Mouse (Mus musculus): Measurements from ENCODE around the gene Fam241a. TPM values are rescaled to one million over a fixed set of nuclear protein-coding genes. Genes with fewer than 3 reads are reported as not detected.

Fam241a gene
- polyA plus RNA-seq, 1 experiment from 2014 or later, result 8.7 TPM

- no peaks in the 10 kb centered on the region for H3K9me3 ChIP-seq
- 80% methylated on average over 11 of the region's 11 CpGs for WGBS
- H3K27ac ChIP-seq (replicated peaks), result no peak overlapping the region
- H3K36me3 ChIP-seq, result no peaks in the 10 kb centered on the region
- H3K4me2 ChIP-seq, result no peak overlapping the region
- ATAC-seq (ENCODE audit: low FRiP score, low read depth), result no peak
- no peak overlapping the region for H3K9ac ChIP-seq
- no peak overlapping the region for H3K4me3 ChIP-seq
- no peaks in the 10 kb centered on the region for H3K4me1 ChIP-seq (replicated peaks)
- H3K27me3 ChIP-seq, result no peaks in the 10 kb centered on the region
Observed at GRCm38 (mm10) chr3:127848088-127848808, 47.9 kb downstream of the Fam241a start.

DNA sequence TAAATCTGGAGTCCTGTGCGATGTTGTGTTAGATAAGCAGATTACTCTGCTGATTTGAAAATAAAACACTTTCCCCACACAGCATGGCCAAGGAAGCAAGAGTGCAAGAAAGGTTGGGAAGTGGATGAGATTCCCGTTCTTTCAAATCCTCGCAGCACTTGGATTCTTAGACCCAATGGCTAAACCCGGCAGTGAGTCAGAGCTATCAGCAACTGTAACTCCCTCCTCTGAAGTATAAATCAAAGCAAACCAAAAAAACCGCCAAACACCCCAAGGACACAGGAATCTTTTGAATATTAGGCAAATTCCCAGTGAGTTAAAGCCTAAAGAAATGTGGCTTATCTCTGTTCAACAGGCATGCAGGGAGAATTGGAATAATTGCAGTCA is 52.2 kb downstream of the Fam241a start:
- no peak overlapping the region for H3K4me2 ChIP-seq
- H3K27me3 ChIP-seq, result no peaks in the 10 kb centered on the region
- 84% methylated on average over 5 of the region's 5 CpGs for WGBS
- H3K9me3 ChIP-seq, result no peaks in the 10 kb centered on the region
- H3K4me1 ChIP-seq (replicated peaks), result no peaks in the 10 kb centered on the region
- no peak overlapping the region for H3K27ac ChIP-seq (replicated peaks)
- H3K36me3 ChIP-seq, result no peaks in the 10 kb centered on the region
- H3K4me3 ChIP-seq, result no peak overlapping the region
- no peak overlapping the region for H3K9ac ChIP-seq
- no peak for ATAC-seq (ENCODE audit: low FRiP score, low read depth)

DNA sequence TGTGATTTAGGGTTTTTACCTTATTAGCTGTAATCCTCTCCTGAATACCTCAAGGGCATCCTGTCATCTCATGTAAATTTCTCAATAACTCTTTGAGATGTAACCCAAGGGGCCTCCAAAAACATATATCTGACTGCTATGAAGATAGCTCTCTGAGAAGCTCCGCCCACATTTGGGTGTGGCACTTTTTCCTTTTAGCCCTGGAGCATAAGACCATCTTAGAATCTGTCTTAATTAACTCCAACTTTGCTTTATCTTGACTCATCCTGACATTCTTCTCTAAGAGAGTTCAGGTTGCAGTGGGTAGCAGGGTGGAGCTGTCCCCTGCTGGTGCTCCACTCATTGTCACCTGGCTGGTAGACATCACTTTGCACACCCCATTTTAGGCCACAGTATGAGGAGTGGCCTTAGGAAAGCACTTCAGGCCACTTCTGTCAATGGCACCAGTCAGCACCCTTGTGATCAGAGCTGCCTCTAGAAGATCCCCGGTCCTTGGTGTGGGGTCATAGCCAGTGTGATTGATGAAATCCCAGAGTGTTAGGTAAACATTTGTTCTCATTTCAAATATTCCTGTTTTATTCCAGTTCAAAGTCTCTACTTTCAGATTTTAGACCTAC is 52.7 kb downstream of the Fam241a start:
- 85% methylated on average over 2 of the region's 2 CpGs for WGBS
- Histone ChIP-seq H3K9ac (no peak overlapping the region), H3K27ac (replicated peaks) (no peak overlapping the region), H3K27me3 (no peaks in the 10 kb centered on the region), H3K36me3 (no peaks in the 10 kb centered on the region), H3K4me3 (no peak overlapping the region), H3K9me3 (no peaks in the 10 kb centered on the region), H3K4me1 (replicated peaks) (peaks cover 2% of the 10 kb centered on the region), H3K4me2 (no peak overlapping the region)
- no peak for ATAC-seq (ENCODE audit: low FRiP score, low read depth)

- 73% methylated on average over 8 of the region's 8 CpGs for WGBS
- Histone ChIP-seq H3K4me2 (no peak overlapping the region), H3K27ac (replicated peaks) (no peak overlapping the region), H3K9me3 (no peaks in the 10 kb centered on the region), H3K36me3 (no peaks in the 10 kb centered on the region), H3K4me1 (replicated peaks) (peaks cover 7% of the 10 kb centered on the region), H3K4me3 (no peak overlapping the region), H3K9ac (no peak overlapping the region), H3K27me3 (no peaks in the 10 kb centered on the region)
- ATAC-seq (ENCODE audit: low FRiP score, low read depth), result no peak
Observed at GRCm38 (mm10) chr3:127841926-127842325, 54.2 kb downstream of the Fam241a start.

DNA sequence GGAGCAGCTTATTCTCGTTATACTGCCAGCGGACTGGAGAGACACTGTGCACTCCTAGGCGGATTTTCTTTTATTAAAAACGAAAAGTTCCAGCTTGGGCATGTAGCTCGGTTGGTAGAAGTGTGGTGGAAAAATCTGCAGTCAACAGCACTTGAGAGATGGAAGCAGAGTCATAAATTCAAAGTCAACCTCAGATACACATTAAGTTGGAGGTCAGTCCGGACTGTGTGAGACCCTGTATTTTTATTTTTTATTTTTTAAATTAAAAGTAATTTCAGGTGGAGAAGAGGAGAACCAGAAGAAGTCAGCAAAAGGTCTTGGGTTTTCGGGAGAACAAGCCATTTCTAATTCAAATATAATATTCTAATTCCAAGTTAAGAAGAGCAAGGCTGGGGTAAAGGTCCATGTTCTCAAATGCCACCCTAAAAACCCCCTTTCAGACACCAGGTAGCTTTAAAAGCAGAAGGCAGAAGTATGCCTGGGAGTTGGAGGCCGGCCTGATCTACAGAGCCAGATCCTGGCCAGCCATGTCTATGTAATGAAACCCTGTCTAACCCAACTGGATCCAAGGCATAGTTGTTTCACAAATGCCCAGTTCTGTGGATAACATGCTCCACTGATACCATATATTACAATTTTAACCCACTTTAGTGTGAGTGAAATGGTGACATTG is 58.0 kb downstream of the Fam241a start:
- Histone ChIP-seq H3K36me3 (no peaks in the 10 kb centered on the region), H3K27ac (replicated peaks) (peak overlapping the region; percentile 93), H3K4me3 (peak overlapping the region; percentile 74), H3K27me3 (no peaks in the 10 kb centered on the region), H3K4me1 (replicated peaks) (peaks cover 25% of the 10 kb centered on the region), H3K9ac (peak overlapping the region; percentile 83), H3K9me3 (no peaks in the 10 kb centered on the region), H3K4me2 (peak overlapping the region; percentile 71)
- ATAC-seq (ENCODE audit: low FRiP score, low read depth), result no peak; the same call in 1 of the 2 replicates
- WGBS, result 35% methylated on average over 8 of the region's 8 CpGs

DNA sequence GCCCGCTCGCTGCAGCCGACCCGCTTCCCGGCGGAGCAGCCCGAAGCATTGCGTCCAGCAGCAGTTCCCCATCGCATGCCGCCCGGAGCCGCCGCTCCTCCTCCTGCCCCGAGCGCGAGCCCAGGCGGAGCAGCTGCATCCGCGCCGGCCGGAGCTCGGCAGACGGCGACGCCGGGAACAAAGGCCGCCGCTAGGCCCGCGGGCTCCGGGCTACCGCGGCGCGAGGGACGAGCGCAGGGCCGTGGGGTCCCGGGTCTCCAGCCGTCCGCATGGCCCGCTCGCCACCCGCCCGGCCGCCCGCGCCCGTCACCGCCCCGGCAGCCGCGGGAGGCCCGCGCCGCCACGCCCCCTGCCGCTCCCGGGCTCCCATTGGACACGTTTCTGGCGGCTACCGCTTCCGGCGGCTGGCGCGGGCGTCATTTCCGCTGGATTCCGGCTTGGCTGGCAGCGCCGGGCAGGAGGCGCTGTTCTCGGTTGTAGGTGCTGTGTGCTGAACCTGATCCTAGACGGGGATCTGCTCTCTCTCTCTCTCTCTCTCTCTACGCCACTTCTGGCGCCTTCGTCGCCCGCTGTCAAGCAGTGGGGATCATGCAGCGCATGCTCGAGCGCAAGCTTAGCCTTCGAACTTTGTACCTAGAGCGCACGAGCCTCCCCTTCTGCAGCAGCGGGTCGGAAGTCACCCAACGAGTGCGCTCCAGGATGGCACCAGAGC is 58.8 kb downstream of the Fam241a start, which contains the start of gene Ap1ar:
Ap1ar (minus strand) TSS at position 370 of the 712 bp plus-strand sequence.
- peak within 1 kb of the TSS; percentile 93 for H3K27ac ChIP-seq (replicated peaks)
- H3K9me3 ChIP-seq, result no peaks in the 10 kb centered on the region
- no peaks in the 10 kb centered on the region for H3K36me3 ChIP-seq
- H3K4me2 ChIP-seq, result peak within 1 kb of the TSS; percentile 71
- H3K4me1 ChIP-seq (replicated peaks), result peaks cover 25% of the 10 kb centered on the region
- peak; percentile 97 for ATAC-seq (ENCODE audit: low FRiP score, low read depth)
- WGBS, result under 1% methylated on average over 84 of the region's 89 CpGs
- H3K9ac ChIP-seq, result peak within 1 kb of the TSS; percentile 83
- H3K27me3 ChIP-seq, result no peaks in the 10 kb centered on the region
- H3K4me3 ChIP-seq, result peak within 1 kb of the TSS; percentile 74

GRCm38 (mm10) chr3:127836798-127837153 is 59.3 kb downstream of the Fam241a start:
- no peaks in the 10 kb centered on the region for H3K36me3 ChIP-seq
- no peaks in the 10 kb centered on the region for H3K9me3 ChIP-seq
- 0% methylated on average over 16 of the region's 17 CpGs for WGBS
- peak overlapping the region; percentile 67 for H3K4me2 ChIP-seq
- ATAC-seq (ENCODE audit: low FRiP score, low read depth), result no peak
- peaks cover 25% of the 10 kb centered on the region for H3K4me1 ChIP-seq (replicated peaks)
- peak overlapping the region; percentile 83 for H3K9ac ChIP-seq
- H3K27me3 ChIP-seq, result no peaks in the 10 kb centered on the region
- peak overlapping the region; percentile 93 for H3K27ac ChIP-seq (replicated peaks)
- peak overlapping the region; percentile 74 for H3K4me3 ChIP-seq

GRCm38 (mm10) chr3:127835594-127835993 is 60.5 kb downstream of the Fam241a start:
- WGBS, result 79% methylated on average over 6 of the region's 6 CpGs
- Histone ChIP-seq H3K9ac (no peak overlapping the region), H3K4me1 (replicated peaks) (peaks cover 25% of the 10 kb centered on the region), H3K27ac (replicated peaks) (no peak overlapping the region), H3K4me2 (peak overlapping the region; percentile 67), H3K9me3 (no peaks in the 10 kb centered on the region), H3K36me3 (no peaks in the 10 kb centered on the region), H3K4me3 (no peak overlapping the region), H3K27me3 (no peaks in the 10 kb centered on the region)
- ATAC-seq (ENCODE audit: low FRiP score, low read depth), result no peak

DNA sequence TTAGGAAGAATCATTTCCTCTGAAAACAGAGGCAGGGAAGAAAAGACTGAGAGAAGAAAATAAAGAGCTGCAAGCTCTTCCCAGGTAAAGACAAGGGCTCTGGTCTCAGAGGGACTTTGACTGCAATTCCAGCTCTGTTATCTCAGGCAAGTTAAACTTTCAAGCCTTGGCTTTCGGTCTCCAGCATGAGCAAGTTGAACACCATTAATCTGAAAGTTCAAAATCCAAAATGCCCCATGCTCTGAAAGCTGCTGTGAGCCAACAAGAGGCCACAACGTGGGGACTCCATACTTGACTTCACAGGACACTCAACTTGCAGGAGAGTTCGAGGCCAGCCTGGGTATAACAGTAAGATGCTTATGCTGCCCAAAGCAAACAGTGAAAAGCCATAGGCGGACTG is 62.1 kb downstream of the Fam241a start:
- no peaks in the 10 kb centered on the region for H3K36me3 ChIP-seq
- no peak overlapping the region for H3K4me2 ChIP-seq
- no peaks in the 10 kb centered on the region for H3K9me3 ChIP-seq
- 92% methylated on average over 4 of the region's 4 CpGs for WGBS
- no peak overlapping the region for H3K27ac ChIP-seq (replicated peaks)
- ATAC-seq (ENCODE audit: low FRiP score, low read depth), result no peak
- peaks cover 25% of the 10 kb centered on the region for H3K4me1 ChIP-seq (replicated peaks)
- H3K4me3 ChIP-seq, result no peak overlapping the region
- H3K9ac ChIP-seq, result no peak overlapping the region
- H3K27me3 ChIP-seq, result no peaks in the 10 kb centered on the region

DNA sequence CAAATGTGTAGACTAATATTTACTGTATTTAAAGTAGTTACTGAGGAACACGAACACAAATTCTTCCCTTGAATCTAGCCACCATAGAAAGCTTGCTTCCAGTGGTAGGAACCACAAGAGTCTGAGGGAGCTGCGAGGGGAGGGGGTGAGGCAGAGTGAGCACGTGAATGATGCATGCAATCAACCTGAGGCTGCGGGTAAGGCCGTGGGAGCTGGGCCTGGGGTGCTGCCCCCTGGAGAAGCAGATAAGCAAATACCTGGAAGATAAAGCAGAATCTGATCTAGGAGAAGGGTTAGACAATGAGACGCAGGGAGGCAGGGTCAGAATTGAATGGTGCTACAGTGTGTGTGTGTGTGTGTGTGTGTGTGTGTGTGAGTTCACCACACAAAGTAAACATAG is 65.0 kb downstream of the Fam241a start:
- Histone ChIP-seq H3K27ac (replicated peaks) (no peak overlapping the region), H3K9ac (no peak overlapping the region), H3K4me2 (no peak overlapping the region), H3K4me3 (no peak overlapping the region), H3K9me3 (no peaks in the 10 kb centered on the region), H3K36me3 (no peaks in the 10 kb centered on the region), H3K27me3 (no peaks in the 10 kb centered on the region), H3K4me1 (replicated peaks) (peaks cover 29% of the 10 kb centered on the region)
- no peak for ATAC-seq (ENCODE audit: low FRiP score, low read depth)
- 60% methylated on average over 6 of the region's 6 CpGs for WGBS

- Histone ChIP-seq H3K27me3 (no peaks in the 10 kb centered on the region), H3K9me3 (no peaks in the 10 kb centered on the region), H3K4me2 (no peak overlapping the region), H3K4me3 (no peak overlapping the region), H3K4me1 (replicated peaks) (peaks cover 20% of the 10 kb centered on the region), H3K36me3 (no peaks in the 10 kb centered on the region), H3K9ac (no peak overlapping the region), H3K27ac (replicated peaks) (no peak overlapping the region)
- no peak for ATAC-seq (ENCODE audit: low FRiP score, low read depth)
- 95% methylated on average over 10 of the region's 10 CpGs for WGBS
Observed at GRCm38 (mm10) chr3:127830183-127830582, 65.9 kb downstream of the Fam241a start.

DNA sequence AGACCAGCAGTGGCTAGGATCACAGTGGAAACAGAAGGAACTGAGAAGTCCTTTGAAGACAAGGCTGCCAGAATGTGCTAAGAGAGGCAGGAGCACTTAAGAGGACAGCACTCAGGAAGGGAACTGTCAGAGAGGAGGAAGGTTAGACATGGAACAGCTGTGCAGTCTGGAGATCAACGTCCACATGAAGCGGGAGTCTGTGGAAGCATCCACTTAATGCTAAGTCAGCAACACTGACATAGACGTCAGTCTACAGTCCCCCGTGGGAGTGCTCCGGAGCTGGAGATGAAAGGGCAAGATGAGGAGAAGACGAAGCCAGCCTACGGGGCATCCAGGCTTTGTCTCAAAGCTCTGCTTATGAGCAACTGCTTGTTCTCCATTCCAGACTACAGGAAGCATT is 69.0 kb downstream of the Fam241a start:
- Histone ChIP-seq H3K36me3 (peaks cover 3% of the 10 kb centered on the region; the same call in 1 of the 2 replicates), H3K9ac (no peak overlapping the region), H3K27ac (replicated peaks) (no peak overlapping the region), H3K4me2 (no peak overlapping the region), H3K4me3 (no peak overlapping the region), H3K9me3 (no peaks in the 10 kb centered on the region), H3K27me3 (no peaks in the 10 kb centered on the region), H3K4me1 (replicated peaks) (peaks cover 12% of the 10 kb centered on the region; the same call in 1 of the 2 replicates)
- WGBS, result 38% methylated on average over 7 of the region's 7 CpGs
- peak; percentile 28; the same call in 1 of the 2 replicates for ATAC-seq (ENCODE audit: low FRiP score, low read depth)

Data from hindbrain, embryonic 15.5 days (tissue).